In the genomic region with DNA sequence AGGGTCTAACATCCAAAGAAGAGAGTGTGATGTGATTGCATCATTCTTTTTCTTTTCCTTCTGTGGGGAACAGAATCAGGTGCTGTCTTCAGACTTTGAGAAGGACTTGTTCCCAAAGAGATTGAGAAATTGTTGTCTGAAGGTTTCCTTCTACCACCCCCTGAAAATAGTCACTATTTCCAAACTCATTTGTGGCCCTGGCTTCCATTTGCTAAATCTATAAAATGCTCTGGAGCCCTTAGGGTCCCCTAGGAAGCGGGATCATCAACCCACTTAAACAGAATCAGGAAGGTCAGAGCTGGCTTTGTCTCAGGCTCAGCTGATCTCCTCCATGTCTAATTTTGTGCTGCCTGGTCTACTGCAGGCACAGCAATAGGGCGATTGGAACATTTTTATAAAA, we compare ENCODE assay signal across 31 mouse cellular contexts.
"Had no signal": no experiment of that assay in that cellular context is flagged by ENCODE, and none has a peak within 500 bp of the region (broad histone marks: within the 10 kb centered on the region; RNA-seq: fewer than 3 reads in every experiment).

No protein-coding gene starts in this region.

- H3K4me1 ChIP-seq: limb, embryonic 12.5 days; limb, embryonic 13.5 days; limb, embryonic 15.5 days; liver, embryonic 12.5 days; liver, embryonic 13.5 days; liver, embryonic 15.5 days; lung, embryonic 15.5 days; megakaryocyte, embryonic 14.5 days; midbrain, embryonic 10.5 days; midbrain, embryonic 12.5 days; midbrain, embryonic 13.5 days; midbrain, embryonic 15.5 days had no signal

- H3K27ac ChIP-seq: limb, embryonic 10.5 days; limb, embryonic 12.5 days; limb, embryonic 13.5 days; limb, embryonic 15.5 days; liver, embryonic 12.5 days; liver, embryonic 13.5 days; liver, embryonic 14.5 days; liver, embryonic 15.5 days; lung, embryonic 15.5 days; macrophage; midbrain, embryonic 10.5 days; midbrain, embryonic 12.5 days; midbrain, embryonic 13.5 days; midbrain, embryonic 15.5 days had no signal

- ATAC-seq: liver, embryonic 12.5 days; liver, postnatal 0 days; lung, postnatal 0 days; midbrain, embryonic 13.5 days; midbrain, embryonic 15.5 days; midbrain, embryonic 16.5 days had no signal

- H3K9me3 ChIP-seq: limb, embryonic 10.5 days; limb, embryonic 12.5 days; limb, embryonic 13.5 days; limb, embryonic 15.5 days; liver, embryonic 12.5 days; liver, embryonic 13.5 days; liver, embryonic 15.5 days; lung, embryonic 15.5 days; megakaryocyte, embryonic 14.5 days; midbrain, embryonic 10.5 days; midbrain, embryonic 12.5 days; midbrain, embryonic 13.5 days; midbrain, embryonic 15.5 days had no signal

- H3K36me3 ChIP-seq: limb, embryonic 10.5 days; limb, embryonic 12.5 days; limb, embryonic 13.5 days; limb, embryonic 15.5 days; liver, embryonic 12.5 days; liver, embryonic 13.5 days; liver, embryonic 15.5 days; lung, embryonic 15.5 days; midbrain, embryonic 10.5 days; midbrain, embryonic 12.5 days; midbrain, embryonic 13.5 days; midbrain, embryonic 15.5 days had no signal

- DNase-seq: left cerebral cortex, postnatal 4 days; liver; liver, embryonic 13.5 days; liver, postnatal 0 days; lung, adult 18-20 months; lung, adult 2 months; lung, embryonic 14.5 days; lung, postnatal 10 days; lung, postnatal 14 days; lung, postnatal 36 days; lung, postnatal 4 days; midbrain, embryonic 14.5 days had no signal

- H3K27me3 ChIP-seq: limb, embryonic 12.5 days; limb, embryonic 13.5 days; limb, embryonic 15.5 days; liver, embryonic 13.5 days; liver, embryonic 15.5 days; lung, embryonic 15.5 days; midbrain, embryonic 12.5 days; midbrain, embryonic 13.5 days; midbrain, embryonic 15.5 days had no signal

- H3K4me3 ChIP-seq: limb, embryonic 10.5 days; limb, embryonic 12.5 days; limb, embryonic 13.5 days; limb, embryonic 15.5 days; liver, embryonic 12.5 days; liver, embryonic 13.5 days; liver, embryonic 15.5 days; lung, embryonic 15.5 days; megakaryocyte, embryonic 14.5 days; midbrain, embryonic 10.5 days; midbrain, embryonic 12.5 days; midbrain, embryonic 13.5 days; midbrain, embryonic 15.5 days; myocyte had no signal

- H3K4me2 ChIP-seq: limb, embryonic 12.5 days; limb, embryonic 13.5 days; limb, embryonic 15.5 days; liver, embryonic 11.5 days; liver, embryonic 12.5 days; liver, embryonic 13.5 days; liver, embryonic 15.5 days; lung, embryonic 14.5 days; lung, embryonic 15.5 days; midbrain, embryonic 11.5 days; midbrain, embryonic 12.5 days; midbrain, embryonic 13.5 days; midbrain, embryonic 15.5 days had no signal

- H3K9ac ChIP-seq: limb, embryonic 12.5 days; limb, embryonic 13.5 days; limb, embryonic 15.5 days; liver, embryonic 12.5 days; liver, embryonic 13.5 days; liver, embryonic 14.5 days; liver, embryonic 15.5 days; liver, postnatal 0 days; lung, embryonic 14.5 days; lung, embryonic 15.5 days; midbrain, embryonic 12.5 days; midbrain, embryonic 13.5 days; midbrain, embryonic 15.5 days had no signal
